7 mouse cellular contexts compared by ENCODE assay signal in genomic region chr15:99818321-99819108, GRCm38 (mm10). TPM values are rescaled to one million over a fixed set of nuclear protein-coding genes. Genes with fewer than 3 reads are reported as not detected.
DNase-seq lines count a peak whose midpoint lies in the region; ATAC-seq and TF ChIP-seq lines count a peak whose summit lies in the region.

No protein-coding gene starts in this region.

- H3K27ac ChIP-seq in kidney, adult 2 months (ENCODE audit: insufficient read depth, low read depth, low read length) = peak overlapping the region; percentile 84
- peak overlapping the region; percentile 93 for H3K27ac ChIP-seq in lung, embryonic 15.5 days
- H3K27ac ChIP-seq in stomach, postnatal 0 days (replicated peaks) = peak overlapping the region; percentile 97

- no peak for TF ChIP-seq EP300 in stomach, postnatal 0 days (optimal IDR thresholded peaks at IDR 0.05)

- no peak for TF ChIP-seq POLR2A in kidney, adult 2 months (IDR thresholded peaks at IDR 0.05; ENCODE audit: low read depth, low read length)

- H3K4me1 ChIP-seq in kidney, adult 2 months (ENCODE audit: control insufficient read depth, insufficient read depth, low read length) = peaks cover 7% of the 10 kb centered on the region
- H3K4me1 ChIP-seq in lung, embryonic 15.5 days = peaks cover 6% of the 10 kb centered on the region; the same call in 1 of the 2 replicates
- H3K4me1 ChIP-seq in stomach, postnatal 0 days (replicated peaks; ENCODE audit: control insufficient read depth, insufficient read depth) = no peaks in the 10 kb centered on the region

- TF ChIP-seq CTCF in kidney, adult 2 months (conservative IDR thresholded peaks at IDR 0.05; ENCODE audit: insufficient read depth, insufficient read length, low read depth, low read length) = no peak
- TF ChIP-seq CTCF in stomach, postnatal 0 days (IDR thresholded peaks at IDR 0.05; ENCODE audit: low read depth) = no peak

- peak; percentile 95 for DNase-seq in NIH3T3 (ENCODE audit: low read depth)
- DNase-seq in embryo, embryonic 10.5 days (ENCODE audit: low spot score) = peak; percentile 91
- peak; percentile 77 for DNase-seq in heart, adult 8-10 months (ENCODE audit: low spot score)
- DNase-seq in kidney, adult 2 months = peak; percentile 82
- no peak for DNase-seq in stomach, postnatal 0 days (ENCODE audit: low spot score)
- DNase-seq in right cerebral cortex, postnatal 4 days = no peak

- peak overlapping the region; percentile 56 for H3K4me2 ChIP-seq in lung, embryonic 15.5 days
- H3K4me2 ChIP-seq in stomach, postnatal 0 days (replicated peaks; ENCODE audit: low read depth) = peak overlapping the region; percentile 62

- H3K36me3 ChIP-seq in kidney, adult 2 months (ENCODE audit: control insufficient read depth, insufficient read depth, low read length) = no peaks in the 10 kb centered on the region; the same call in 1 of the 2 replicates
- H3K36me3 ChIP-seq in lung, embryonic 15.5 days = peaks cover 11% of the 10 kb centered on the region
- H3K36me3 ChIP-seq in stomach, postnatal 0 days (ENCODE audit: control insufficient read depth, insufficient read depth, low read length) = no peaks in the 10 kb centered on the region

- 30% methylated on average over 13 of the region's 13 CpGs for WGBS in kidney, adult 2 months
- WGBS in lung, embryonic 15.5 days = 12% methylated on average over 13 of the region's 13 CpGs
- 18% methylated on average over 13 of the region's 13 CpGs for WGBS in stomach, postnatal 0 days

- no peaks in the 10 kb centered on the region for H3K9me3 ChIP-seq in lung, embryonic 15.5 days
- H3K9me3 ChIP-seq in stomach, postnatal 0 days (ENCODE audit: control insufficient read depth, low read length) = no peaks in the 10 kb centered on the region

- peak overlapping the region; percentile 53 for H3K9ac ChIP-seq in lung, embryonic 15.5 days
- peak overlapping the region; percentile 78 for H3K9ac ChIP-seq in stomach, postnatal 0 days (ENCODE audit: low read length)

- no peaks in the 10 kb centered on the region for H3K27me3 ChIP-seq in kidney, adult 2 months (replicated peaks; ENCODE audit: control insufficient read depth, insufficient read depth, low read length)
- no peaks in the 10 kb centered on the region for H3K27me3 ChIP-seq in lung, embryonic 15.5 days
- no peaks in the 10 kb centered on the region for H3K27me3 ChIP-seq in stomach, postnatal 0 days (ENCODE audit: control insufficient read depth, insufficient read depth, low read length)

- peak; percentile 41; the same call in 1 of the 2 replicates for ATAC-seq in lung, embryonic 15.5 days (ENCODE audit: borderline replicate concordance, extremely low read depth, low FRiP score, low TSS enrichment)
- ATAC-seq in stomach, postnatal 0 days (ENCODE audit: low FRiP score, low TSS enrichment) = peak; percentile 35; the same call in 1 of the 2 replicates

- peak overlapping the region; percentile 79 for H3K4me3 ChIP-seq in kidney, adult 2 months (ENCODE audit: insufficient read depth, low read depth, low read length)
- H3K4me3 ChIP-seq in lung, embryonic 15.5 days = peak overlapping the region; percentile 50
- peak overlapping the region; percentile 55 for H3K4me3 ChIP-seq in stomach, postnatal 0 days (ENCODE audit: low read depth, low read length)

RNA-seq across cellular contexts. Expression of gene Cers5, which starts 45.8 kb away (rescaled TPM):
- total RNA-seq in heart, adult 8-10 months (2022) = 10 to 100 TPM; 17.8 to 23.6 (median 18.1) TPM
- polyA plus RNA-seq in kidney, adult 2 months (2012; rRNA removed) = 28.7 and 31.8 TPM in 2 replicates
- 75.3 and 78.0 TPM in 2 replicates for polyA plus RNA-seq in lung, embryonic 15.5 days (2015; fragmentation: Nextera tagmentation; extraction: Ambion mirVana)
- polyA plus RNA-seq in stomach, postnatal 0 days (2015; fragmentation: Nextera tagmentation; extraction: Ambion mirVana) = 32.2 and 33.6 TPM in 2 replicates

RNA-seq across cellular contexts. Expression of gene Lima1, which starts 56.7 kb away (rescaled TPM):
- 10 to 100 TPM; 17.6 to 21.7 (median 20.4) TPM for total RNA-seq in heart, adult 8-10 months (2022)
- 29.9 and 32.7 TPM in 2 replicates for polyA plus RNA-seq in kidney, adult 2 months (2012; rRNA removed)
- polyA plus RNA-seq in lung, embryonic 15.5 days (2015; fragmentation: Nextera tagmentation; extraction: Ambion mirVana) = 37.9 and 43.6 TPM in 2 replicates
- 70.1 and 77.1 TPM in 2 replicates for polyA plus RNA-seq in stomach, postnatal 0 days (2015; fragmentation: Nextera tagmentation; extraction: Ambion mirVana)

Comparison
In these comparisons a context has a peak if more than half of its experiments do, and no peak if none do; other contexts are left out.
1. DNase-seq: peak in NIH3T3 (single experiment), embryo, embryonic 10.5 days (single experiment), heart, adult 8-10 months (single experiment) and kidney, adult 2 months (single experiment); none in stomach, postnatal 0 days (single experiment) and right cerebral cortex, postnatal 4 days (single experiment).
2. Peak in every context shown above with its lines, with median percentiles within 50 percentile points of each other: H3K27ac ChIP-seq and H3K4me3 ChIP-seq.